Mouse (Mus musculus): Measurements from ENCODE around the gene Dok3.
"Not testable (repeated sequence)": the region's sequence is repeated elsewhere in the genome, so short reads cannot be mapped to it uniquely, and the experiment has no call there.

Dok3 gene

GRCm38 (mm10) chr13:55529198-55529915, at the start of gene Dok3:
Dok3 (minus strand) TSS chr13:55529296.
- DNase-seq (ENCODE audit: low spot score), result no peak

GRCm38 (mm10) chr13:55578086-55578485, 49.0 kb upstream of the Dok3 start:
- no peak for DNase-seq (ENCODE audit: low spot score)

- not testable (repeated sequence) for DNase-seq (ENCODE audit: low spot score)
Observed at GRCm38 (mm10) chr13:55576872-55577271, 47.8 kb upstream of the Dok3 start.

GRCm38 (mm10) chr13:55575932-55576331, 46.8 kb upstream of the Dok3 start:
- peak; percentile 51 for DNase-seq (ENCODE audit: low spot score)

- no peak for DNase-seq (ENCODE audit: low spot score)
Observed at GRCm38 (mm10) chr13:55574321-55574720, 45.2 kb upstream of the Dok3 start.

GRCm38 (mm10) chr13:55573432-55573831, 44.3 kb upstream of the Dok3 start, which contains the start of gene Tmed9:
Tmed9 (plus strand) TSS chr13:55573732.
- DNase-seq (ENCODE audit: low spot score), result no peak

GRCm38 (mm10) chr13:55571977-55572376, 42.9 kb upstream of the Dok3 start:
- no peak for DNase-seq (ENCODE audit: low spot score)

- DNase-seq (ENCODE audit: low spot score), result peak; percentile 93
Observed at GRCm38 (mm10) chr13:55571027-55571751, 42.1 kb upstream of the Dok3 start, which contains the start of gene Fam193b. Fam193b (minus strand) TSS chr13:55571120.

GRCm38 (mm10) chr13:55570286-55570973, 41.3 kb upstream of the Dok3 start:
- peak; percentile 30 for DNase-seq (ENCODE audit: low spot score)

- no peak for DNase-seq (ENCODE audit: low spot score)
Observed at GRCm38 (mm10) chr13:55569726-55570285, 40.7 kb upstream of the Dok3 start.

GRCm38 (mm10) chr13:55568524-55568923, 39.4 kb upstream of the Dok3 start:
- DNase-seq (ENCODE audit: low spot score), result not testable (repeated sequence)

- DNase-seq (ENCODE audit: low spot score), result no peak
Observed at GRCm38 (mm10) chr13:55567949-55568348, 38.9 kb upstream of the Dok3 start.

GRCm38 (mm10) chr13:55567001-55567400, 37.9 kb upstream of the Dok3 start:
- no peak for DNase-seq (ENCODE audit: low spot score)

GRCm38 (mm10) chr13:55563266-55563879, 34.3 kb upstream of the Dok3 start:
- DNase-seq (ENCODE audit: low spot score), result no peak

- no peak for DNase-seq (ENCODE audit: low spot score)
Observed at GRCm38 (mm10) chr13:55557499-55557898, 28.4 kb upstream of the Dok3 start.

GRCm38 (mm10) chr13:55555921-55556320, 26.8 kb upstream of the Dok3 start:
- no peak for DNase-seq (ENCODE audit: low spot score)

- no peak for DNase-seq (ENCODE audit: low spot score)
Observed at GRCm38 (mm10) chr13:55549061-55549460, 20.0 kb upstream of the Dok3 start.

- no peak for DNase-seq (ENCODE audit: low spot score)
Observed at GRCm38 (mm10) chr13:55548426-55548825, 19.3 kb upstream of the Dok3 start.

GRCm38 (mm10) chr13:55547916-55548315, 18.8 kb upstream of the Dok3 start:
- DNase-seq (ENCODE audit: low spot score), result no peak

GRCm38 (mm10) chr13:55544792-55545191, 15.7 kb upstream of the Dok3 start:
- no peak for DNase-seq (ENCODE audit: low spot score)

GRCm38 (mm10) chr13:55543447-55543846, 14.4 kb upstream of the Dok3 start:
- DNase-seq (ENCODE audit: low spot score), result no peak

- DNase-seq (ENCODE audit: low spot score), result no peak
Observed at GRCm38 (mm10) chr13:55542891-55543290, 13.8 kb upstream of the Dok3 start.

Data from yolk sac, embryonic 10.5 days (tissue).